Mouse (Mus musculus) G1E (cell line): ENCODE results near the gene Sar1a.

ENCODE experiments used
- CTCF ChIP-seq: IDR thresholded peaks from 2 replicates; pipeline ENCODE4 v1.5.1; 2012; ENCODE audit warnings: low read depth, low read length, inconsistent platforms, mixed read lengths
- GATA1 ChIP-seq: IDR thresholded peaks from 2 replicates; pipeline ENCODE4 v1.6.1; 2012; ENCODE audit warnings: borderline replicate concordance, low read length, inconsistent platforms, mixed read lengths
- POLR2AphosphoS5 ChIP-seq: IDR thresholded peaks from 2 replicates; pipeline ENCODE4 v1.6.1; 2012; ENCODE audit warnings: low read depth, low read length, inconsistent platforms; ENCODE audit not compliant: insufficient replicate concordance

- TF ChIP-seq POLR2AphosphoS5 (no peak), CTCF (no peak), GATA1 (no peak)
These were observed 18.2 kb upstream of the Sar1a start for GRCm38 (mm10) chr10:61661887-61662286.
